Mouse (Mus musculus): ENCODE measurements around the gene Itsn1. TPM values are rescaled to one million over a fixed set of nuclear protein-coding genes. Genes with fewer than 3 reads are reported as not detected.

Itsn1 gene
- polyA plus RNA-seq, 1 experiment = 12.9 TPM

DNA sequence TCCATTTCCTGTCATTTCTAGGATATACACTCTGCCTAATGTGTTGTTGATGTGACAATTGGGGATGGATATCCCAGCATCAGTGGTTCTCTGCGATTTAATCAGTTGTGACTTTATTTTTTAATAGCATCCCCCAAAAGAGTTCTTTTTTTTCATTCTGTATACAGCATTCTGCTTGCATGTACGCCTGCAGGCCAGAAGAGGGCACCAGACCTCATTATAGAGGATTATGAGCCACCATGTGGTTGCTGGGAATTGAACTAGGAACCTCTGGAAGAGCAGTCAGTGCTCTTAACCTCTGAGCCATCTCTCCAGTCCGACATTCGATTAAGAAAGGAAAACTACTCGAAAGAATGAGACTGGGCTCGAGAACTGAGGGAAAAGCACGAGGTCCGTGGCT lies 225.7 kb downstream of the Itsn1 start:
- no peak for DNase-seq
- H3K27ac ChIP-seq (ENCODE audit: control insufficient read depth, insufficient read depth, low read length) = no peak overlapping the region
- no peaks in the 10 kb centered on the region for H3K4me1 ChIP-seq (replicated peaks; ENCODE audit: control insufficient read depth, insufficient read depth, low read length)
- H3K4me3 ChIP-seq (ENCODE audit: control insufficient read depth, insufficient read depth, low read length) = no peak overlapping the region
- WGBS = 93% methylated on average over 8 of the region's 8 CpGs
- H3K27me3 ChIP-seq (ENCODE audit: control insufficient read depth, insufficient read depth, low read length) = no peaks in the 10 kb centered on the region
- H3K36me3 ChIP-seq (ENCODE audit: control insufficient read depth, insufficient read depth, low read length) = no peaks in the 10 kb centered on the region
- no peak for TF ChIP-seq CTCF (IDR thresholded peaks at IDR 0.05; ENCODE audit: borderline replicate concordance, control insufficient read depth, extremely low read depth, insufficient read depth, low read length, poor library complexity)
- no peak for TF ChIP-seq POLR2A (IDR thresholded peaks at IDR 0.05; ENCODE audit: control insufficient read depth, extremely low read depth, insufficient read depth, low read length, poor library complexity)

DNA sequence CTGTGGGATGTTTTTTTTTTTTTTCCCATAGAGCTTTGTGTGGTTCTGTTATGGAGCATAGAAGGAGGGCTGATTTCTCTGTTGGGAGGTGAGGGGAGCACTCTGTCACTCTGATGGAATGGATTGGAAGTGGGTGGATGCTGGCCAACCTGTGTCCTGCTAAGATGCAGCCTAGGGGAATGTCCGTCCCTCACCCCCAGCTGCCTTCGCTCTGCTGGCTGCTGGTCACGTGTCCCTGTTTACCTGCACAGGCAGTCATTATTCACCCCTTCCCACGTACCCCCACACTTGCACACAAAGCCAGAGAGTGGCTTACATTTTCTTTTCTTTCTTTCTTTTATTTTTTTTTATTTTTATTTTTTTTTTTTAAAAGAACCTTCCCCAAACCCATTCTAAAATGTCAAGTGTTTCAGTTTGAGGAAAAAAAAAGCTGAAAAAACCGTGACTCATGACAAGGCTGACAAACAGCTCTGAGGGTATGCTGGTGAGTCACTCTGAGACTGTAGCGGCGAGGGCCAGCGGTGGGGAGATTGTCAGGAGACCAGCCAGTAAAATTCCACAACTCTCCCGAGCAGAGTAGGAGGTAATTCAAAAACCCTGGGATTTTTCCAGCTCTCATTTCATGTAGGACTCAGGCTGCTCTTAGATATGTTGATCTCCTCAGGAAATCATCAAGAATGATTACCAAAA lies 233.3 kb downstream of the Itsn1 start:
- Histone ChIP-seq H3K4me3 (ENCODE audit: control insufficient read depth, insufficient read depth, low read length) (no peak overlapping the region), H3K27ac (ENCODE audit: control insufficient read depth, insufficient read depth, low read length) (no peak overlapping the region)
- 82% methylated on average over 9 of the region's 9 CpGs for WGBS

DNA sequence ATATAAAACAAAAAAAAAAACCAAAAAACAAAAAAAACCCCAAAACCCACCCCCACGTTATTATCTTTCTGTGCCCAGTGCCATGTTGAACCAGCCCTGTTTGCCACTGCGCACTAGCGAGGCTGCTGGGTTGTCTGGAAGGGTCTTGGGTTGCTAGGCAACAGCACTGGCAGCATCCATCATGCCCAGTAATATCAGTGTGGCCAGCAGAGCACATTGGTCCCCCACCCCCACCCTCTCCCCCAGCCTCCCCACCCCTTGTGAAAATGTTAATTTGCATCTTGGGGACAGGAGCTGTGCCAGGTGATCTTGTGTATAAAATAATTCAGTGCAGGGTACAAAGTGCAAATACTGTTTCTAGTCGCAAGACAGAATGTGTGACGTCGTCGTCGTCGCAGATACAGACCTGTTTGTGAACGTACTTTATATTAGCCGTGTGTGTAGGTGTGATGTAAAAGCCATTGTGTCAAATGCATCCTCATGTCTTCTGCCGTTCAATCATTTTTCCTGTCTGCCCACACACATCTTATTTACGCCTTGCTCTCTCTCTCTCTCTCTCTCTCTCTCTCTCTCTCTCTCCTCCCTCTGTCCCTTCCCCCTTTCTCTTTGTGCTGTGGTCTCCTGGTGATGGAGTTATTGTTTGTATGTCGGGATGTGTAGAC lies 233.9 kb downstream of the Itsn1 start:
- Histone ChIP-seq H3K36me3 (ENCODE audit: control insufficient read depth, insufficient read depth, low read length) (no peaks in the 10 kb centered on the region), H3K27ac (ENCODE audit: control insufficient read depth, insufficient read depth, low read length) (no peak overlapping the region), H3K27me3 (ENCODE audit: control insufficient read depth, insufficient read depth, low read length) (no peaks in the 10 kb centered on the region; the same call in 1 of the 2 replicates), H3K4me3 (ENCODE audit: control insufficient read depth, insufficient read depth, low read length) (no peak overlapping the region), H3K4me1 (replicated peaks; ENCODE audit: control insufficient read depth, insufficient read depth, low read length) (peaks cover 14% of the 10 kb centered on the region)
- WGBS = 89% methylated on average over 14 of the region's 14 CpGs
- no peak for DNase-seq
- TF ChIP-seq CTCF (IDR thresholded peaks at IDR 0.05; ENCODE audit: borderline replicate concordance, control insufficient read depth, extremely low read depth, insufficient read depth, low read length, poor library complexity) = no peak
- no peak for TF ChIP-seq POLR2A (IDR thresholded peaks at IDR 0.05; ENCODE audit: control insufficient read depth, extremely low read depth, insufficient read depth, low read length, poor library complexity)

More for the DNA sequence above, 233.3 kb downstream of the Itsn1 start:
- Histone ChIP-seq H3K4me1 (replicated peaks; ENCODE audit: control insufficient read depth, insufficient read depth, low read length) (peaks cover 14% of the 10 kb centered on the region), H3K27me3 (ENCODE audit: control insufficient read depth, insufficient read depth, low read length) (no peaks in the 10 kb centered on the region; the same call in 1 of the 2 replicates), H3K36me3 (ENCODE audit: control insufficient read depth, insufficient read depth, low read length) (no peaks in the 10 kb centered on the region)
- DNase-seq = no peak
- no peak for TF ChIP-seq POLR2A (IDR thresholded peaks at IDR 0.05; ENCODE audit: control insufficient read depth, extremely low read depth, insufficient read depth, low read length, poor library complexity)
- TF ChIP-seq CTCF (IDR thresholded peaks at IDR 0.05; ENCODE audit: borderline replicate concordance, control insufficient read depth, extremely low read depth, insufficient read depth, low read length, poor library complexity) = no peak

DNA sequence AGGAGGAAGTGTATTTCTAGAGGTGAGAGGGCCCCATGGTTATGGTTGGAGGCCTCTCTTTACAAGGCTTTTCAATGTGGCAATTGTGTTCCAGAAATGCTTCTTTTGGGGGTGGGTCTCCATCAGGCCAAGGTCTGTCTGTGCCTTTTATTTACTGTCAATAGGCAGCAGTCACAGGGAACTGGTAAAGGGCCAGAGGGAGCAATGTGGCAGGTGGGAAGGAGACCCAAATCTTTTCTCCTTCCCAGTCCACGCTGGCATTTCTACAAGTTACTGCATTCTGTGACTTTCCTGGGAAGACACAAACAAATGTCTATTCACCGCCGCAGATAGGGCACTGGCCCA lies 234.4 kb downstream of the Itsn1 start:
- H3K4me3 ChIP-seq (ENCODE audit: control insufficient read depth, insufficient read depth, low read length) = no peak overlapping the region
- no peak overlapping the region for H3K27ac ChIP-seq (ENCODE audit: control insufficient read depth, insufficient read depth, low read length)
- peaks cover 14% of the 10 kb centered on the region for H3K4me1 ChIP-seq (replicated peaks; ENCODE audit: control insufficient read depth, insufficient read depth, low read length)
- 96% methylated on average over 3 of the region's 3 CpGs for WGBS
- no peak for DNase-seq
- no peaks in the 10 kb centered on the region; the same call in 1 of the 2 replicates for H3K27me3 ChIP-seq (ENCODE audit: control insufficient read depth, insufficient read depth, low read length)
- no peaks in the 10 kb centered on the region for H3K36me3 ChIP-seq (ENCODE audit: control insufficient read depth, insufficient read depth, low read length)
- TF ChIP-seq CTCF (IDR thresholded peaks at IDR 0.05; ENCODE audit: borderline replicate concordance, control insufficient read depth, extremely low read depth, insufficient read depth, low read length, poor library complexity) (no peak), POLR2A (IDR thresholded peaks at IDR 0.05; ENCODE audit: control insufficient read depth, extremely low read depth, insufficient read depth, low read length, poor library complexity) (no peak)

DNA sequence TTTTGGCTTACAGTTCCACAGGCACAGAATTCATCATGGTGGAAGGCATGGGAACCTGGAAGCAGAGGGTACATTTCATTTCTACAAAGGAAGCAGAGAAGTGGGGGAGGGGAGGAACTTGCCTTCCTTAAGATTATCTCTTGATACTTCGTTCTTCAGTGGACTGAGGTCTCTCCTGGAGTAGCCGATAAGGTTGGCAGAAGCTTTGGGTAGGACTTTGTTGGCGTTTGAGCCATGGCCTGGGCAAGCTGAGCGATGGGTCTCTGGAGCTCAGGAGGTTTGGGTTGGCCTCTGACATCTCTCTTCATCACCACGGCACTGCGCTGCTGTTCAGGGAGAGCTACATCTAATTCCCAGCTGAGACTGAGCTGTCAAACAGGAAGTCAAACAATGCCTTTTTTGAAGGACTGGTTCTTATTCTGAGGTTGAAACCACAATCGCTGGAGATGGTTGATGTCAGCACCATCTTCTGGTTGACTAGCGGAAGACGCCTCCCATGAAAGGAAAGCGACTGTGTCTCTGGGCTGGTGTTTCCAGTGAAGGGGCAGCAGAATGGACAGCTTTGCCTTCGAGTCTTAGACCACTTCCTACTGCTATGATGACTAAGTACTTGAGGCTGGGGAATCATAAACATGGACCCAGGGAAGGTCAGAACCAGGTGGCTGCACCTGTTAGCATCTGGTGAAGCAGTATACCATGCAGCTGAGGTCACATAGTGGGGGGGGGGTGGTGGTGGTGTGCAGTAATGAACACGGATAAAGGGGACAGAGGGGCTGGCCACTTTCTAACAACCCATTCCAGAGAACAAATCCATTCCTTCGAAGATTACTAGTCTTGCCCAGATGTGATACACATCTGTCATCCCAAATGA lies 235.5 kb downstream of the Itsn1 start:
- peaks cover 14% of the 10 kb centered on the region for H3K4me1 ChIP-seq (replicated peaks; ENCODE audit: control insufficient read depth, insufficient read depth, low read length)
- no peaks in the 10 kb centered on the region; the same call in 1 of the 2 replicates for H3K27me3 ChIP-seq (ENCODE audit: control insufficient read depth, insufficient read depth, low read length)
- H3K4me3 ChIP-seq (ENCODE audit: control insufficient read depth, insufficient read depth, low read length) = no peak overlapping the region
- WGBS = 22% methylated on average over 13 of the region's 13 CpGs
- DNase-seq = peak; percentile 14
- no peak for TF ChIP-seq CTCF (IDR thresholded peaks at IDR 0.05; ENCODE audit: borderline replicate concordance, control insufficient read depth, extremely low read depth, insufficient read depth, low read length, poor library complexity)
- no peak for TF ChIP-seq POLR2A (IDR thresholded peaks at IDR 0.05; ENCODE audit: control insufficient read depth, extremely low read depth, insufficient read depth, low read length, poor library complexity)
- H3K27ac ChIP-seq (ENCODE audit: control insufficient read depth, insufficient read depth, low read length) = no peak overlapping the region
- H3K36me3 ChIP-seq (ENCODE audit: control insufficient read depth, insufficient read depth, low read length) = no peaks in the 10 kb centered on the region

DNA sequence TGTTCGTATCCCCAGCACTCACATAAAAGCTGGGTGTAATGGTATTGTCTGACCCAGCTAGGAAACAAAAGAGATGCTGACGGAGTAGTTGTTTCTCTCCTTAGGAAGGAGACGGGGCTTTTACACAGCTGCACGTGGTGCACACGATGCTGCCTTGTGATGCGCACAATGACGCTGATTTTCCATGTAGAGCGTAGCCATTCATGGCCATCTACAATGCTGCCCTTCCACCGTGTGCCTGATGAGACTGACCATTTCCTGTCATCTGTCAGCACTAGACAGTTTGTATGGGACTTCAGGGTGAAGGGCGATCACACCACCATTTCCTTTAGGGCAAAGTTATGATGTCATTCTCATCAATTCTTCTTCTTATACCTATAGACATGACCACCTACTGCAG lies 239.6 kb downstream of the Itsn1 start:
- H3K27me3 ChIP-seq (ENCODE audit: control insufficient read depth, insufficient read depth, low read length) = no peaks in the 10 kb centered on the region
- H3K36me3 ChIP-seq (ENCODE audit: control insufficient read depth, insufficient read depth, low read length) = no peaks in the 10 kb centered on the region
- H3K27ac ChIP-seq (ENCODE audit: control insufficient read depth, insufficient read depth, low read length) = no peak overlapping the region
- WGBS = 80% methylated on average over 10 of the region's 10 CpGs
- H3K4me1 ChIP-seq (replicated peaks; ENCODE audit: control insufficient read depth, insufficient read depth, low read length) = peaks cover 19% of the 10 kb centered on the region
- TF ChIP-seq CTCF (IDR thresholded peaks at IDR 0.05; ENCODE audit: borderline replicate concordance, control insufficient read depth, extremely low read depth, insufficient read depth, low read length, poor library complexity) (no peak), POLR2A (IDR thresholded peaks at IDR 0.05; ENCODE audit: control insufficient read depth, extremely low read depth, insufficient read depth, low read length, poor library complexity) (no peak)
- DNase-seq = no peak
- no peak overlapping the region for H3K4me3 ChIP-seq (ENCODE audit: control insufficient read depth, insufficient read depth, low read length)
